Mouse (Mus musculus) MEL (cell line): ENCODE measurements around the gene Foxo6. TPM values are rescaled to one million over a fixed set of nuclear protein-coding genes. Genes with fewer than 3 reads are reported as not detected.

Experiments used
- DNase-seq: peaks from one replicate; pipeline ENCODE4 v3.0.0; 2011; ENCODE audit warnings: low read depth, low spot score
- H3K27ac ChIP-seq: 2 replicates; pipeline ENCODE4 v1.5.1; 2012; ENCODE audit warnings: low read depth, mild to moderate bottlenecking, control low read depth, low read length, moderate library complexity; ENCODE audit not compliant: control insufficient read depth
- H3K27me3 ChIP-seq, 2 experiments: fragments of 150-350 bp in 1 of 2; sonication (generic) in 1 of 2; 2 replicates each; pipeline ENCODE4 v1.6.1; 2012; ENCODE audit warnings: low read length in 2 of 2, mild to moderate bottlenecking in 2 of 2, improper control_type of control experiment in 1 of 2, moderate library complexity in 1 of 2; ENCODE audit not compliant: insufficient read depth in 2 of 2, control insufficient read depth in 1 of 2
- H3K36me3 ChIP-seq, 2 experiments: 2 replicates each; pipeline ENCODE4 v1.6.1; 2012 to 2014; ENCODE audit warnings: low read length in 2 of 2, improper control_type of control experiment in 1 of 2, inconsistent platforms in 1 of 2, mild to moderate bottlenecking in 1 of 2; ENCODE audit not compliant: insufficient read depth in 2 of 2, control insufficient read depth in 1 of 2
- H3K4me1 ChIP-seq, 2 experiments: fragments of 150-350 bp in 1 of 2; sonication (generic) in 1 of 2; 2 replicates each; pipeline ENCODE4 v1.6.1; 2012; ENCODE audit warnings: low read length in 2 of 2, improper control_type of control experiment in 1 of 2, mild to moderate bottlenecking in 1 of 2; ENCODE audit not compliant: insufficient read depth in 2 of 2, control insufficient read depth in 1 of 2
- H3K4me3 ChIP-seq, 2 experiments: fragments of 150-350 bp in 1 of 2; sonication (generic) in 1 of 2; 2 replicates each; pipeline ENCODE4 v1.5.1; 2012; ENCODE audit warnings: low read depth in 2 of 2, low read length in 2 of 2, mild to moderate bottlenecking in 2 of 2, moderate library complexity in 2 of 2, control low read depth in 1 of 2, improper control_type of control experiment in 1 of 2; ENCODE audit not compliant: control insufficient read depth in 1 of 2, insufficient read depth in 1 of 2
- H3K79me2 ChIP-seq: 2 replicates; pipeline ENCODE4 v1.6.1; 2012; ENCODE audit warnings: mild to moderate bottlenecking, low read length, moderate library complexity; ENCODE audit not compliant: control insufficient read depth, poor library complexity, insufficient read depth
- H3K9ac ChIP-seq: 2 replicates; pipeline ENCODE4 v1.6.1; 2012; ENCODE audit warnings: low read depth, mild to moderate bottlenecking, control low read depth, low read length, moderate library complexity; ENCODE audit not compliant: control insufficient read depth, poor library complexity, severe bottlenecking
- H3K9me3 ChIP-seq: fragments of 150-350 bp; sonication (generic); replicated peaks from 2 replicates; pipeline ENCODE4 v1.6.1; 2012; ENCODE audit warnings: mild to moderate bottlenecking, low read length, improper control_type of control experiment, moderate library complexity; ENCODE audit not compliant: insufficient read depth
- CHD2 ChIP-seq: IDR thresholded peaks from 2 replicates; pipeline ENCODE4 v1.6.1; 2011; ENCODE audit warnings: low read length, improper control_type of control experiment
- E2F4 ChIP-seq: IDR thresholded peaks from 2 replicates; pipeline ENCODE4 v1.6.1; 2011; ENCODE audit warnings: low read depth, low read length, improper control_type of control experiment, borderline replicate concordance
- ELF1 ChIP-seq: IDR thresholded peaks from 2 replicates; pipeline ENCODE4 v1.6.1; 2014; ENCODE audit warnings: low read depth, mild to moderate bottlenecking, inconsistent platforms, low read length, improper control_type of control experiment, moderate library complexity
- ETS1 ChIP-seq: IDR thresholded peaks from 2 replicates; pipeline ENCODE4 v1.6.1; 2012; ENCODE audit warnings: low read depth, mild to moderate bottlenecking, inconsistent platforms, low read length, improper control_type of control experiment, moderate library complexity
- GABPA ChIP-seq: IDR thresholded peaks from 2 replicates; pipeline ENCODE4 v1.6.1; 2012; ENCODE audit warnings: low read depth, mild to moderate bottlenecking, inconsistent platforms, low read length, improper control_type of control experiment, moderate library complexity
- GATA1 ChIP-seq: IDR thresholded peaks from 2 replicates; pipeline ENCODE4 v1.6.1; 2011; ENCODE audit warnings: low read depth, low read length, improper control_type of control experiment
- HCFC1 ChIP-seq: IDR thresholded peaks from 2 replicates; pipeline ENCODE4 v1.6.1; 2012; ENCODE audit warnings: low read depth, mild to moderate bottlenecking, inconsistent platforms, low read length, improper control_type of control experiment, moderate library complexity
- JUND ChIP-seq: IDR thresholded peaks from 2 replicates; pipeline ENCODE4 v1.6.1; 2011; ENCODE audit warnings: low read depth, mild to moderate bottlenecking, improper control_type of control experiment, low read length
- MAZ ChIP-seq: IDR thresholded peaks from 2 replicates; pipeline ENCODE4 v1.6.1; 2012; ENCODE audit warnings: low read depth, mild to moderate bottlenecking, inconsistent platforms, low read length, improper control_type of control experiment
- MXI1 ChIP-seq: IDR thresholded peaks from 2 replicates; pipeline ENCODE4 v1.6.1; 2011; ENCODE audit warnings: mild to moderate bottlenecking, low read depth, low read length, improper control_type of control experiment
- MYB ChIP-seq: IDR thresholded peaks from 2 replicates; pipeline ENCODE4 v1.6.1; 2011; ENCODE audit warnings: mild to moderate bottlenecking, low read depth, low read length, improper control_type of control experiment
- MYC ChIP-seq: IDR thresholded peaks from 2 replicates; pipeline ENCODE4 v1.6.1; 2011; ENCODE audit warnings: low read depth, mild to moderate bottlenecking, low read length, improper control_type of control experiment, moderate library complexity
- NRF1 ChIP-seq: IDR thresholded peaks from 2 replicates; pipeline ENCODE4 v1.6.1; 2014; ENCODE audit warnings: low read depth, mild to moderate bottlenecking, inconsistent platforms, low read length, improper control_type of control experiment, moderate library complexity; ENCODE audit not compliant: poor library complexity, insufficient read depth, severe bottlenecking
- POLR2A ChIP-seq, 2 experiments: IDR thresholded peaks; 2 replicates each; pipeline ENCODE4 v1.6.1; 2011 to 2012; ENCODE audit warnings: low read length in 2 of 2, mild to moderate bottlenecking in 2 of 2, control low read depth in 1 of 2, improper control_type of control experiment in 1 of 2, low read depth in 1 of 2, moderate library complexity in 1 of 2; ENCODE audit not compliant: control insufficient read depth in 1 of 2, insufficient read depth in 1 of 2, poor library complexity in 1 of 2
- RAD21 ChIP-seq: IDR thresholded peaks from 2 replicates; pipeline ENCODE4 v1.6.1; 2011; ENCODE audit warnings: mild to moderate bottlenecking, low read depth, low read length, improper control_type of control experiment
- RCOR1 ChIP-seq: IDR thresholded peaks from 2 replicates; pipeline ENCODE4 v1.6.1; 2012; ENCODE audit warnings: low read depth, mild to moderate bottlenecking, inconsistent platforms, low read length, improper control_type of control experiment
- SIN3A ChIP-seq: IDR thresholded peaks from 2 replicates; pipeline ENCODE4 v1.6.1; 2012; ENCODE audit warnings: low read length, improper control_type of control experiment, inconsistent platforms
- SMC3 ChIP-seq: IDR thresholded peaks from 2 replicates; pipeline ENCODE4 v1.6.1; 2011; ENCODE audit warnings: low read depth, low read length, improper control_type of control experiment
- TAL1 ChIP-seq: IDR thresholded peaks from 2 replicates; pipeline ENCODE4 v1.6.1; 2012; ENCODE audit warnings: mild to moderate bottlenecking, inconsistent platforms, low read length, moderate library complexity, mixed read lengths
- UBTF ChIP-seq: IDR thresholded peaks from 2 replicates; pipeline ENCODE4 v1.6.1; 2012; ENCODE audit warnings: low read depth, mild to moderate bottlenecking, inconsistent platforms, low read length, improper control_type of control experiment, moderate library complexity, borderline replicate concordance; ENCODE audit not compliant: insufficient read depth
- USF1 ChIP-seq: IDR thresholded peaks from 2 replicates; pipeline ENCODE4 v1.6.1; 2014; ENCODE audit warnings: low read depth, mild to moderate bottlenecking, inconsistent platforms, low read length, improper control_type of control experiment, moderate library complexity
- ZKSCAN1 ChIP-seq: IDR thresholded peaks from 2 replicates; pipeline ENCODE4 v1.6.1; 2012; ENCODE audit warnings: low read depth, mild to moderate bottlenecking, inconsistent platforms, low read length, improper control_type of control experiment, moderate library complexity
- ZMIZ1 ChIP-seq: IDR thresholded peaks from 2 replicates; pipeline ENCODE4 v1.6.1; 2012; ENCODE audit warnings: low read depth, mild to moderate bottlenecking, inconsistent platforms, low read length, improper control_type of control experiment, moderate library complexity
- ZNF384 ChIP-seq: IDR thresholded peaks from 2 replicates; pipeline ENCODE4 v1.6.1; 2012; ENCODE audit warnings: low read depth, mild to moderate bottlenecking, inconsistent platforms, low read length, improper control_type of control experiment
- polyA plus RNA-seq, 2 experiments: library from polyadenylated mRNA; stranded (reverse) in 1 of 2; unstranded in 1 of 2; fragments of >175 nt in 1 of 2; fragments of >200 nt in 1 of 2; gene quantifications; 2 replicates each; pipeline versions ENCODE4 v1.2.1 to v1.2.4; 2012; ENCODE audit warnings: low replicate concordance in 2 of 2, low read depth in 1 of 2; ENCODE audit not compliant: insufficient read length in 2 of 2, insufficient read depth in 1 of 2, missing spikeins in 1 of 2
- total RNA-seq: library from RNA; depleted of rRNA; stranded (reverse); fragments of 300-350 nt; gene quantifications from 2 replicates; pipeline ENCODE4 v1.2.3, GENCODE M21; 2012

Foxo6 gene
- total and polyA plus RNA-seq, 3 experiments = 0.31 to 3.4 TPM; not detected in 1

DNA sequence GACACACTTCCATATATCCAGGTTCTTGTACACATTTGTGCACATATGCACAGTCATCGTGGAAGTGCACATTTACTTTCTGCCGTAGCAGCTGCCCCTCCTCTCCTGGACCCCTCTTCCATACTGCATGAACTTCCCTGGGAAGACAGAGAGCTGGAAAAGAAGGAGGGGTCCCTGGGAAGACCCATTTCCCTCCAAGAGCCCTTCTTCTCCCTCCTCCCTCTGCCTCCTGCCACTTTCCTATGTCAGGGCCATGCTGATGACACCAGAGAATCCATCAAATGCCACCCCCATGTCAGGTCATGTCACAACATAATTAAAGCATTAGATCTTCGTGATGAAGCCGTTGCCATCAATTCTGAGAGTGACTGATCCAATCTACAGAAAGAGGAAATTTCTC is 38.6 kb upstream of the Foxo6 start:
- no peak overlapping the region for H3K27ac ChIP-seq
- no peak for DNase-seq
- H3K4me1 ChIP-seq = no peaks in the 10 kb centered on the region

DNA sequence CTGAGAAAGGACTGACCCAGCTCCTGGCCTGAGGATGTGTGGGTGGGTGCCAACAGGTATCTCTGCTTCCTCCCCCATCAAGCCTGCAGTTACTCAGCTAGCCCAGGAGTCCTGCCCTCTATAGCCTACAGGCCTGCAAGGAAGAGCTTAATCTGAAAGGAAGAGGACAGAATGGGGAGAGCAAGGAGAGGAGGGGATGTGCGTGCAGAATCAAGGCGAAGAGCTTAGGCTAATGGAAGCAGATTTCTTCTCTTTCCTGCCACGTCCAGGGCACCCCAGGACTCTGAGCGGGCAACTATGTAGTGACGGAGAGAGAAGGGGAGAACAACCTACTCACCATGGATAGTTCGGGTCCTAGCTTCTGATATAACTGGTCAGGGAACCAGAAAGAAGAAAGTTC is 37.9 kb upstream of the Foxo6 start:
- DNase-seq = no peak
- no peaks in the 10 kb centered on the region for H3K9me3 ChIP-seq
- TF ChIP-seq TAL1 (no peak), GABPA (no peak), MYC (no peak), ZMIZ1 (no peak), MXI1 (no peak), ZKSCAN1 (no peak), UBTF (no peak), CHD2 (no peak), JUND (no peak), SIN3A (no peak), ETS1 (no peak), POLR2A (IDR thresholded peaks at IDR 0.05; ENCODE audit: control insufficient read depth in 1 of 2, insufficient read depth in 1 of 2, low read depth in 1 of 2, low read length in 2 of 2, poor library complexity in 1 of 2) (no peak), NRF1 (no peak), ELF1 (no peak), MAZ (no peak), ZNF384 (no peak), E2F4 (no peak), USF1 (no peak), HCFC1 (no peak), GATA1 (no peak)
- TF ChIP-seq, all 39 proteins: peak for 0
- no peaks in the 10 kb centered on the region for H3K79me2 ChIP-seq
- no peak overlapping the region for H3K27ac ChIP-seq
- H3K4me1 ChIP-seq = no peaks in the 10 kb centered on the region
- H3K27me3 ChIP-seq = 0 out of 4 replicates have a peak, but pooled peaks cover 0 to 2% of the 10 kb centered on the region in 2 experiments
- no peak overlapping the region for H3K4me3 ChIP-seq
- H3K9ac ChIP-seq = no peak overlapping the region
- H3K36me3 ChIP-seq = no peaks in the 10 kb centered on the region

More for the DNA sequence above, 38.6 kb upstream of the Foxo6 start:
- Histone ChIP-seq H3K27me3 (0 out of 4 replicates have a peak, but pooled peaks cover 0 to 2% of the 10 kb centered on the region in 2 experiments), H3K9me3 (no peaks in the 10 kb centered on the region), H3K9ac (no peak overlapping the region), H3K36me3 (no peaks in the 10 kb centered on the region), H3K79me2 (no peaks in the 10 kb centered on the region), H3K4me3 (no peak overlapping the region)
- TF ChIP-seq E2F4 (no peak), MYB (no peak), SMC3 (no peak), USF1 (no peak), RCOR1 (no peak), TAL1 (no peak), NRF1 (no peak), UBTF (no peak), RAD21 (no peak)
